Mouse (Mus musculus) heart, postnatal 4 days (tissue): ENCODE data around the gene Gm20219. TPM values are rescaled to one million over a fixed set of nuclear protein-coding genes. Genes with fewer than 3 reads are reported as not detected.

ENCODE experiments used
- DNase-seq: peaks from one replicate; pipeline ENCODE4 v3.0.0; 2021
- total RNA-seq, 2 experiments: library from RNA; stranded (reverse); gene quantifications; 2 replicates each; pipeline ENCODE4 v1.2.3; 2021

Gene Gm20219
- total RNA-seq = under 1 TPM; 0.54 to 0.71 TPM

GRCm38 (mm10) chr17:56554122-56554551, at the start of gene Gm20219:
TSS of gene Gm20219 (minus strand) at chr17:56554387.
- DNase-seq = no peak

- DNase-seq = no peak
Observed at GRCm38 (mm10) chr17:56604070-56604380, 49.8 kb upstream of the Gm20219 start.

GRCm38 (mm10) chr17:56603186-56604069, 49.2 kb upstream of the Gm20219 start:
- no peak for DNase-seq

GRCm38 (mm10) chr17:56593527-56594271, 39.5 kb upstream of the Gm20219 start:
- peak; percentile 54 for DNase-seq

- DNase-seq = no peak
Observed at GRCm38 (mm10) chr17:56592553-56592952, 38.4 kb upstream of the Gm20219 start.

GRCm38 (mm10) chr17:56588921-56589320, 34.7 kb upstream of the Gm20219 start:
- no peak for DNase-seq

GRCm38 (mm10) chr17:56587773-56588172, 33.6 kb upstream of the Gm20219 start:
- no peak for DNase-seq

- peak; percentile 61 for DNase-seq
Observed at GRCm38 (mm10) chr17:56585171-56585821, 31.1 kb upstream of the Gm20219 start.

- DNase-seq = peak; percentile 99
Observed at GRCm38 (mm10) chr17:56584257-56585130, 30.3 kb upstream of the Gm20219 start, which contains the start of the genes Safb2 and Safb. TSS of gene Safb2 (minus strand) at chr17:56584585. TSS of gene Safb (plus strand) at chr17:56584825.

- DNase-seq = peak; percentile 47
Observed at GRCm38 (mm10) chr17:56583611-56584256, 29.5 kb upstream of the Gm20219 start.

GRCm38 (mm10) chr17:56583071-56583470, 28.9 kb upstream of the Gm20219 start:
- no peak for DNase-seq

GRCm38 (mm10) chr17:56572939-56573338, 18.8 kb upstream of the Gm20219 start:
- no peak for DNase-seq

- DNase-seq = no peak
Observed at GRCm38 (mm10) chr17:56572154-56572553, 18.0 kb upstream of the Gm20219 start.

GRCm38 (mm10) chr17:56570287-56570686, 16.1 kb upstream of the Gm20219 start:
- no peak for DNase-seq

GRCm38 (mm10) chr17:56567370-56567769, 13.2 kb upstream of the Gm20219 start:
- no peak for DNase-seq

GRCm38 (mm10) chr17:56566918-56567317, 12.7 kb upstream of the Gm20219 start:
- DNase-seq = no peak

- DNase-seq = no peak
Observed at GRCm38 (mm10) chr17:56566293-56566692, 12.1 kb upstream of the Gm20219 start.

- DNase-seq = no peak
Observed at GRCm38 (mm10) chr17:56561866-56562265, 7.7 kb upstream of the Gm20219 start.

GRCm38 (mm10) chr17:56560131-56560530, 5.9 kb upstream of the Gm20219 start:
- DNase-seq = no peak

GRCm38 (mm10) chr17:56559386-56559785, 5.2 kb upstream of the Gm20219 start:
- DNase-seq = no peak

- DNase-seq = peak; percentile 78
Observed at GRCm38 (mm10) chr17:56558448-56558847, 4.3 kb upstream of the Gm20219 start.
